Mouse (Mus musculus) embryonic fibroblast, embryonic 13.5 days (primary cell): ENCODE measurements around the gene Zfp568. TPM values are rescaled to one million over a fixed set of nuclear protein-coding genes. Genes with fewer than 3 reads are reported as not detected.

Source experiments
- H3K27ac ChIP-seq: 2 replicates; pipeline ENCODE4 v1.5.1; 2012; ENCODE audit warnings: low read length, control low read depth, inconsistent platforms; ENCODE audit not compliant: insufficient read depth
- H3K4me1 ChIP-seq: 2 replicates; pipeline ENCODE4 v1.6.1; 2011; ENCODE audit warnings: low read length; ENCODE audit not compliant: control insufficient read depth, insufficient read depth
- H3K4me3 ChIP-seq: 2 replicates; pipeline ENCODE4 v1.5.1; 2011; ENCODE audit warnings: mild to moderate bottlenecking, control low read depth, low read length; ENCODE audit not compliant: insufficient read depth
- CTCF ChIP-seq: IDR thresholded peaks from 2 replicates; pipeline ENCODE4 v1.5.1; 2011; ENCODE audit warnings: mild to moderate bottlenecking, control low read depth, low read length, moderate library complexity, borderline replicate concordance; ENCODE audit not compliant: insufficient read depth
- POLR2A ChIP-seq: IDR thresholded peaks from 2 replicates; pipeline ENCODE4 v1.6.1; 2011; ENCODE audit warnings: low read depth, mild to moderate bottlenecking, control low read depth, low read length, moderate library complexity
- polyA plus RNA-seq: library from polyadenylated mRNA; stranded (reverse); fragments of >200 nt; gene quantifications from 2 replicates; pipeline ENCODE4 v1.2.4, GENCODE M21; 2011; ENCODE audit warnings: low read depth; ENCODE audit not compliant: missing spikeins, insufficient read length

Gene Zfp568
- polyA plus RNA-seq, 1 experiment = 21.7 TPM

GRCm38 (mm10) chr7:30072146-30073028, 88.6 kb downstream of the Zfp568 start, which contains the start of gene Zfp82:
Zfp82 (minus strand) TSS chr7:30072900.
- peak; percentile 79 for TF ChIP-seq POLR2A
- TF ChIP-seq CTCF = no peak
- H3K27ac ChIP-seq = no peak within 1 kb of the TSS
- no peaks in the 10 kb centered on the region for H3K4me1 ChIP-seq
- peak within 1 kb of the TSS; percentile 56 for H3K4me3 ChIP-seq

Other genes with a start within 250 kb of the Zfp568 start
- gene Zfp84, start 215.4 kb upstream of the Zfp568 start, polyA plus RNA-seq = 10.3 and 13.3 TPM in 2 replicates
- gene Zfp30, start 200.0 kb upstream of the Zfp568 start, polyA plus RNA-seq = 3.7 and 4.4 TPM in 2 replicates
- 12.0 and 14.3 TPM in 2 replicates for gene Zfp790, start 167.8 kb upstream of the Zfp568 start, polyA plus RNA-seq
- gene Zfp940, start 130.3 kb upstream of the Zfp568 start, polyA plus RNA-seq = 3.9 and 5.2 TPM in 2 replicates
- 5.8 and 7.3 TPM in 2 replicates for gene Zfp420, start 124.0 kb upstream of the Zfp568 start, polyA plus RNA-seq
- 11.0 and 12.5 TPM in 2 replicates for gene Zfp27, start 77.4 kb upstream of the Zfp568 start, polyA plus RNA-seq
- 6.5 and 11.6 TPM in 2 replicates for gene Zfp383, start 75.7 kb upstream of the Zfp568 start, polyA plus RNA-seq
- gene Zfp74, start 29.9 kb upstream of the Zfp568 start, polyA plus RNA-seq = 8.0 and 11.9 TPM in 2 replicates
- 3.1 and 3.6 TPM in 2 replicates for gene Zfp14, start 67.4 kb downstream of the Zfp568 start, polyA plus RNA-seq
- gene Zfp82, start 88.9 kb downstream of the Zfp568 start, polyA plus RNA-seq = 1.8 and 2.8 TPM in 2 replicates
- gene Gm26920, start 106.5 kb downstream of the Zfp568 start, polyA plus RNA-seq = 2.3 and 2.7 TPM in 2 replicates
- gene Zfp566, start 106.6 kb downstream of the Zfp568 start, polyA plus RNA-seq = 2.7 and 4.8 TPM in 2 replicates
- 95.0 and 119 TPM in 2 replicates for gene Zfp260, start 110.8 kb downstream of the Zfp568 start, polyA plus RNA-seq
- 8.4 and 9.4 TPM in 2 replicates for gene Zfp382, start 138.0 kb downstream of the Zfp568 start, polyA plus RNA-seq
- gene Zfp146, start 185.8 kb downstream of the Zfp568 start, polyA plus RNA-seq = 62.6 and 68.9 TPM in 2 replicates
- gene Cox7a1, start 200.2 kb downstream of the Zfp568 start, polyA plus RNA-seq = not detected in 2 replicates
- 465 and 512 TPM in 2 replicates for gene Capns1, start 214.9 kb downstream of the Zfp568 start, polyA plus RNA-seq
- 52.0 and 53.4 TPM in 2 replicates for gene Polr2i, start 248.0 kb downstream of the Zfp568 start, polyA plus RNA-seq
- gene Tbcb, start 248.3 kb downstream of the Zfp568 start, polyA plus RNA-seq = 83.5 and 90.8 TPM in 2 replicates